Mouse (Mus musculus) lung, postnatal 0 days (tissue): Measurements from ENCODE around the gene Eif4a2. TPM values are rescaled to one million over a fixed set of nuclear protein-coding genes. Genes with fewer than 3 reads are reported as not detected.

Source experiments
- ATAC-seq: fragments of 200-750 bp; cut with Nextera tagmentation; 2 replicates; pipeline ENCODE4 v1.8.0; 2017; ENCODE audit warnings: moderate library complexity
- DNase-seq: peaks from one replicate; pipeline ENCODE4 v3.0.0-alpha.2; 2016; ENCODE audit warnings: low spot score
- H3K27ac ChIP-seq: fragments of 300-500 bp; sonication (generic); 2 replicates; pipeline ENCODE4 v1.5.1; 2014; ENCODE audit warnings: antibody characterized with exemption, mild to moderate bottlenecking, low read length, mixed read lengths
- H3K27me3 ChIP-seq: fragments of 300-500 bp; sonication (generic); replicated peaks from 2 replicates; pipeline ENCODE4 v1.6.1; 2014; ENCODE audit warnings: low read length, mixed read lengths; ENCODE audit not compliant: insufficient read depth
- H3K36me3 ChIP-seq: fragments of 300-500 bp; sonication (generic); 2 replicates; pipeline ENCODE4 v1.6.1; 2014; ENCODE audit warnings: low read length, mixed read lengths; ENCODE audit not compliant: insufficient read depth
- H3K4me1 ChIP-seq: fragments of 300-500 bp; sonication (generic); 2 replicates; pipeline ENCODE4 v1.6.1; 2014; ENCODE audit warnings: antibody characterized with exemption, low read depth, low read length, mixed read lengths; ENCODE audit not compliant: insufficient read depth
- H3K4me2 ChIP-seq: fragments of 300-500 bp; sonication (generic); replicated peaks from 2 replicates; pipeline ENCODE4 v1.6.1; 2014; ENCODE audit warnings: low read depth, mild to moderate bottlenecking, low read length, moderate library complexity, mixed read lengths
- H3K4me3 ChIP-seq: fragments of 300-500 bp; sonication (generic); 2 replicates; pipeline ENCODE4 v1.5.1; 2014; ENCODE audit warnings: low read depth, low read length
- H3K9ac ChIP-seq: fragments of 300-500 bp; sonication (generic); replicated peaks from 2 replicates; pipeline ENCODE4 v1.6.1; 2014; ENCODE audit warnings: low read depth, mild to moderate bottlenecking
- H3K9me3 ChIP-seq: fragments of 300-500 bp; sonication (generic); 2 replicates; pipeline ENCODE4 v1.6.1; 2016; ENCODE audit warnings: low read length, mixed read lengths
- CTCF ChIP-seq: IDR thresholded peaks from 2 replicates; pipeline ENCODE4 v1.5.1; 2016; ENCODE audit warnings: antibody characterized with exemption, mild to moderate bottlenecking
- EP300 ChIP-seq: IDR thresholded peaks from 2 replicates; pipeline ENCODE4 v1.6.1; 2016; ENCODE audit warnings: antibody characterized with exemption, mild to moderate bottlenecking, control low read depth
- WGBS: fragments of 180-500 bp; shearing (Covaris S2); extraction: QIAGEN DNeasy Blood & Tissue Kit; methylation state at CpG from one replicate; pipeline ENCODE4 v1.1.7; 2014; 5-methylcytosine and 5-hydroxymethylcytosine counted together
- polyA plus RNA-seq: library from polyadenylated mRNA; unstranded; fragments of >200 nt; fragmentation: Nextera tagmentation; extraction: Ambion mirVana; gene quantifications from 2 replicates; pipeline ENCODE4 v1.2.1, GENCODE M21; 2015

Eif4a2 gene
- polyA plus RNA-seq, 1 experiment from 2014 or later, result 144 TPM

DNA sequence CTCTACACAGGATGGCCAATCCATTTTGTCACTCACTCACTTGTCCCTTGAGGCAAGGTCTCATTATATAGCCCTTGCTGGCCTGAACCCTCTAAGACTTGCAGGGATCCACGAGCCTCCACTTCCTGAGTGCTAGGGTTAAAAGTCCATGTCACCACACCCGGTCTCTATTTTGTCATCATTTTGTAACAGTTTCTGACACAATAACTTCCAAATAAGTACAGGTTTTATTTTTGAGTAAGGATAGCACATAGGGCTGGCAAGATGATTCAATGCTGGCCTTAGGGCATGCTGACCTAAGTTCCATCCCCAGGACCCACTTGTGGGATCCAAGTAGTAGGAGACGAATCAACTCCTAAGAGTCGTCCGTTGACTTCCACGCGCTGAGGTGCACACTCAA is 1.1 kb upstream of the Eif4a2 start:
- DNase-seq (no peak), ATAC-seq (no peak)
- no peak overlapping the region for H3K4me3 ChIP-seq
- H3K27me3 ChIP-seq, result no peaks in the 10 kb centered on the region
- no peaks in the 10 kb centered on the region; the same call in 1 of the 2 replicates for H3K36me3 ChIP-seq
- H3K4me2 ChIP-seq, result no peak overlapping the region
- H3K4me1 ChIP-seq, result peaks cover 12% of the 10 kb centered on the region; the same call in 1 of the 2 replicates
- WGBS, result 55% methylated on average over 7 of the region's 7 CpGs
- TF ChIP-seq EP300, result no peak
- no peak for TF ChIP-seq CTCF
- H3K9ac ChIP-seq, result no peak overlapping the region
- H3K27ac ChIP-seq, result no peak overlapping the region
- H3K9me3 ChIP-seq, result no peaks in the 10 kb centered on the region

GRCm38 (mm10) chr16:23107946-23108759 is 909 bp downstream of the Eif4a2 start:
- Histone ChIP-seq H3K36me3 (peaks cover 15% of the 10 kb centered on the region; the same call in 1 of the 2 replicates), H3K27ac (peak overlapping the region; percentile 99), H3K9me3 (no peaks in the 10 kb centered on the region), H3K9ac (peak overlapping the region; percentile 100), H3K4me1 (peaks cover 12% of the 10 kb centered on the region; the same call in 1 of the 2 replicates), H3K27me3 (no peaks in the 10 kb centered on the region), H3K4me2 (peak overlapping the region; percentile 71), H3K4me3 (peak overlapping the region; percentile 100)
- WGBS, result under 1% methylated on average over 52 of the region's 52 CpGs
- TF ChIP-seq EP300 (no peak), CTCF (no peak)
- peak; percentile 89 for ATAC-seq
- peak; percentile 94 for DNase-seq

- H3K27me3 ChIP-seq, result no peaks in the 10 kb centered on the region
- no peaks in the 10 kb centered on the region for H3K9me3 ChIP-seq
- H3K27ac ChIP-seq, result no peak overlapping the region
- peaks cover 16% of the 10 kb centered on the region for H3K36me3 ChIP-seq
- DNase-seq, result no peak
- ATAC-seq, result no peak
- H3K9ac ChIP-seq, result peak overlapping the region; percentile 100
- H3K4me2 ChIP-seq, result peak overlapping the region; percentile 71
- 5% methylated on average over 5 of the region's 5 CpGs for WGBS
- peak overlapping the region; percentile 100 for H3K4me3 ChIP-seq
- no peak for TF ChIP-seq EP300
- no peak for TF ChIP-seq CTCF
- H3K4me1 ChIP-seq, result peaks cover 12% of the 10 kb centered on the region; the same call in 1 of the 2 replicates
Measured at GRCm38 (mm10) chr16:23108943-23109342, 1.7 kb downstream of the Eif4a2 start.

- no peaks in the 10 kb centered on the region for H3K27me3 ChIP-seq
- peaks cover 21% of the 10 kb centered on the region for H3K36me3 ChIP-seq
- no peak for DNase-seq
- peak overlapping the region; percentile 100 for H3K9ac ChIP-seq
- H3K9me3 ChIP-seq, result no peaks in the 10 kb centered on the region
- H3K27ac ChIP-seq, result no peak overlapping the region
- peak overlapping the region; percentile 100 for H3K4me3 ChIP-seq
- H3K4me2 ChIP-seq, result peak overlapping the region; percentile 71
- TF ChIP-seq EP300 (no peak), CTCF (no peak)
- ATAC-seq, result no peak
- WGBS, result 34% methylated on average over 5 of the region's 5 CpGs
- peaks cover 12% of the 10 kb centered on the region; the same call in 1 of the 2 replicates for H3K4me1 ChIP-seq
Measured at GRCm38 (mm10) chr16:23109350-23110280, 2.4 kb downstream of the Eif4a2 start.

GRCm38 (mm10) chr16:23112348-23112747 is 5.1 kb downstream of the Eif4a2 start:
- Histone ChIP-seq H3K36me3 (peaks cover 24% of the 10 kb centered on the region), H3K4me1 (peaks cover 12% of the 10 kb centered on the region; the same call in 1 of the 2 replicates), H3K27ac (no peak overlapping the region), H3K27me3 (no peaks in the 10 kb centered on the region), H3K9me3 (no peaks in the 10 kb centered on the region), H3K4me2 (no peak overlapping the region), H3K4me3 (no peak overlapping the region), H3K9ac (no peak overlapping the region)
- WGBS, result 65% methylated on average over 12 of the region's 12 CpGs
- no peak for ATAC-seq
- DNase-seq, result no peak
- no peak for TF ChIP-seq EP300
